11 mouse cellular contexts compared by ENCODE assay signal in genomic region chr11:80312565-80312964, GRCm38 (mm10). TPM values are rescaled to one million over a fixed set of nuclear protein-coding genes. Genes with fewer than 3 reads are reported as not detected.
DNase-seq lines count a peak whose midpoint lies in the region; ATAC-seq and TF ChIP-seq lines count a peak whose summit lies in the region.
"Had no signal": no experiment of that assay in that cellular context is flagged by ENCODE, and none has a peak within 500 bp of the region (broad histone marks: within the 10 kb centered on the region; RNA-seq: fewer than 3 reads in every experiment).

No protein-coding gene starts in this region.

- no peak overlapping the region for H3K9ac ChIP-seq in kidney, postnatal 0 days (ENCODE audit: low read depth, low read length)
- no peak overlapping the region for H3K9ac ChIP-seq in kidney, embryonic 14.5 days (ENCODE audit: low read depth, low read length)
- H3K9ac ChIP-seq in forebrain, embryonic 15.5 days (replicated peaks): no peak overlapping the region

- no peak overlapping the region for H3ac ChIP-seq in myocyte (ENCODE audit: control insufficient read depth, insufficient read length)

- peak; percentile 57 for DNase-seq in kidney, postnatal 0 days (ENCODE audit: low spot score)
- peak; percentile 57 for DNase-seq in ZHBTc4 (ENCODE audit: low read depth, low spot score)
- DNase-seq in lung, adult 2 months: no peak
- DNase-seq: cerebellum, postnatal 14 days; gastrocnemius, adult 2 months had no signal

- H3K27me3 ChIP-seq in kidney, postnatal 0 days (ENCODE audit: insufficient read depth, low read length): no peaks in the 10 kb centered on the region
- no peaks in the 10 kb centered on the region for H3K27me3 ChIP-seq in kidney, embryonic 14.5 days (ENCODE audit: control insufficient read depth, insufficient read depth, low read length)
- no peaks in the 10 kb centered on the region for H3K27me3 ChIP-seq in forebrain, embryonic 15.5 days
- H3K27me3 ChIP-seq in myocyte (ENCODE audit: control insufficient read depth, insufficient read depth, insufficient read length): peaks cover 29% of the 10 kb centered on the region

- no peak overlapping the region for H3K4me2 ChIP-seq in kidney, postnatal 0 days (ENCODE audit: low read length)
- no peak overlapping the region for H3K4me2 ChIP-seq in kidney, embryonic 14.5 days (replicated peaks; ENCODE audit: low read depth, low read length)
- H3K4me2 ChIP-seq in forebrain, embryonic 15.5 days (replicated peaks): no peak overlapping the region
- H3K4me2 ChIP-seq in myocyte (ENCODE audit: low read depth): no peak overlapping the region

- H3K9me3 ChIP-seq in kidney, postnatal 0 days (replicated peaks; ENCODE audit: low read length): no peaks in the 10 kb centered on the region
- no peaks in the 10 kb centered on the region for H3K9me3 ChIP-seq in kidney, embryonic 14.5 days (ENCODE audit: control insufficient read depth, low read length)
- H3K9me3 ChIP-seq in forebrain, embryonic 15.5 days: no peaks in the 10 kb centered on the region

- H3K36me3 ChIP-seq in kidney, postnatal 0 days (ENCODE audit: insufficient read depth, low read length): no peaks in the 10 kb centered on the region
- H3K36me3 ChIP-seq in kidney, embryonic 14.5 days (ENCODE audit: control insufficient read depth, insufficient read depth, low read length): no peaks in the 10 kb centered on the region
- H3K36me3 ChIP-seq in forebrain, embryonic 15.5 days: no peaks in the 10 kb centered on the region
- no peaks in the 10 kb centered on the region for H3K36me3 ChIP-seq in myocyte (ENCODE audit: control insufficient read depth, insufficient read depth)

- H3K79me2 ChIP-seq in myocyte (ENCODE audit: control insufficient read depth, insufficient read depth): no peaks in the 10 kb centered on the region

- WGBS in kidney, postnatal 0 days: 3% methylated on average over 6 of the region's 6 CpGs
- WGBS in kidney, embryonic 14.5 days: 2% methylated on average over 6 of the region's 6 CpGs
- 19% methylated on average over 6 of the region's 6 CpGs for WGBS in forebrain, embryonic 15.5 days
- 23% methylated on average over 6 of the region's 6 CpGs for WGBS in lung, adult 2 months

- TF ChIP-seq CTCF in kidney, postnatal 0 days (IDR thresholded peaks at IDR 0.05; ENCODE audit: low read depth): no peak
- TF ChIP-seq CTCF in lung, adult 2 months (IDR thresholded peaks at IDR 0.05; ENCODE audit: insufficient read depth, low read length): no peak

- no peaks in the 10 kb centered on the region for H3K4me1 ChIP-seq in kidney, postnatal 0 days (replicated peaks; ENCODE audit: insufficient read depth, low read length)
- no peaks in the 10 kb centered on the region for H3K4me1 ChIP-seq in kidney, embryonic 14.5 days (ENCODE audit: control insufficient read depth, insufficient read depth, low read length)
- peaks cover 56% of the 10 kb centered on the region for H3K4me1 ChIP-seq in forebrain, embryonic 15.5 days
- H3K4me1 ChIP-seq in lung, adult 2 months (ENCODE audit: control insufficient read depth, insufficient read depth, low read length): no peaks in the 10 kb centered on the region

- no peak overlapping the region for H3K4me3 ChIP-seq in kidney, postnatal 0 days (replicated peaks; ENCODE audit: low read depth, low read length)
- no peak overlapping the region for H3K4me3 ChIP-seq in kidney, embryonic 14.5 days (ENCODE audit: low read length)
- no peak overlapping the region for H3K4me3 ChIP-seq in forebrain, embryonic 15.5 days
- H3K4me3 ChIP-seq in myocyte: no peak overlapping the region
- no peak overlapping the region for H3K4me3 ChIP-seq in lung, adult 2 months (replicated peaks; ENCODE audit: extremely low read depth, low read depth, low read length)
- H3K4me3 ChIP-seq: gastrocnemius, adult 2 months had no signal

- H3K27ac ChIP-seq in kidney, postnatal 0 days: no peak overlapping the region
- no peak overlapping the region for H3K27ac ChIP-seq in kidney, embryonic 14.5 days (ENCODE audit: low read depth, low read length)
- H3K27ac ChIP-seq in forebrain, embryonic 15.5 days (replicated peaks): peak overlapping the region; percentile 82
- H3K27ac ChIP-seq: gastrocnemius, adult 2 months; macrophage had no signal

- no peak for TF ChIP-seq POLR2A in myocyte (IDR thresholded peaks at IDR 0.05; ENCODE audit: insufficient read length, low read depth)
- no peak for TF ChIP-seq POLR2A in lung, adult 2 months (IDR thresholded peaks at IDR 0.05; ENCODE audit: borderline replicate concordance, extremely low read depth, low read depth, low read length)

- no peak for ATAC-seq in kidney, postnatal 0 days (replicated peaks; ENCODE audit: low FRiP score, low read depth)
- ATAC-seq in kidney, embryonic 14.5 days (ENCODE audit: low FRiP score, low TSS enrichment): no peak
- ATAC-seq in forebrain, embryonic 15.5 days (replicated peaks): no peak
- no peak for ATAC-seq in megakaryocyte-erythroid progenitor cell, adult 5-6 weeks (replicated peaks; ENCODE audit: low FRiP score, low TSS enrichment, poor library complexity, severe bottlenecking)
- ATAC-seq in erythroblast, adult 5-6 weeks (replicated peaks; ENCODE audit: low FRiP score, poor library complexity, severe bottlenecking): no peak

TF ChIP-seq in myocyte, 11 proteins besides CTCF, POLR2A, EP300 and RAD21:
- TF ChIP-seq REST (IDR thresholded peaks at IDR 0.05; ENCODE audit: insufficient read depth, insufficient read length): peak; percentile 77
- no peak for TF ChIP-seq MYOD1 (IDR thresholded peaks at IDR 0.05; ENCODE audit: control insufficient read depth in 1 of 3, insufficient read length in 2 of 3, low read depth in 2 of 3)

RNA-seq across cellular contexts. Expression of gene Rhbdl3, which starts 11.9 kb away (rescaled TPM):
- 1.5 and 2.1 TPM in 2 replicates for polyA plus RNA-seq in kidney, postnatal 0 days (2015; fragmentation: Nextera tagmentation; extraction: Ambion mirVana)
- polyA plus RNA-seq in kidney, embryonic 14.5 days (2014; fragmentation: Nextera tagmentation; extraction: Ambion mirVana): 1.1 and 1.3 TPM in 2 replicates
- 20.4 and 23.3 TPM in 2 replicates for polyA plus RNA-seq in forebrain, embryonic 15.5 days (2015; fragmentation: Nextera tagmentation; extraction: Ambion mirVana)
- 0.17 TPM for polyA plus RNA-seq in myocyte (2012; fragmentation: generic; extraction: Trizol)
- total RNA-seq in megakaryocyte-erythroid progenitor cell, adult 5-6 weeks (2014; fragmentation: Nextera tagmentation): 0.44 and 0.64 TPM in 2 replicates
- total RNA-seq in megakaryocyte-erythroid progenitor cell, adult 5-6 weeks (2017): not detected in 2 replicates
- not detected in 2 replicates for total RNA-seq in erythroblast, adult 5-6 weeks (2015; ENCODE audit: low replicate concordance)
- total RNA-seq in erythroblast, adult 5-6 weeks (2017; ENCODE audit: low replicate concordance): not detected in 2 replicates
- polyA plus RNA-seq in lung, adult 2 months (2012; rRNA removed): 2.7 and 2.9 TPM in 2 replicates
